Mouse (Mus musculus): ENCODE measurements around the gene Slc35a1. TPM values are rescaled to one million over a fixed set of nuclear protein-coding genes. Genes with fewer than 3 reads are reported as not detected.

The Slc35a1 gene
- total and polyA plus RNA-seq, 3 experiments: 18.2 to 26.2 (median 19.7) TPM

GRCm38 (mm10) chr4:34639745-34640364 is 47.4 kb downstream of the Slc35a1 start:
- TF ChIP-seq USF2 (conservative IDR thresholded peaks at IDR 0.05; ENCODE audit: low read depth, low read length) (no peak), EP300 (IDR thresholded peaks at IDR 0.05; ENCODE audit: low read length) (no peak), ETS1 (conservative IDR thresholded peaks at IDR 0.05; ENCODE audit: low read depth, low read length) (no peak), ZKSCAN1 (IDR thresholded peaks at IDR 0.05; ENCODE audit: borderline replicate concordance, low read depth, low read length) (no peak), CHD1 (IDR thresholded peaks at IDR 0.05; ENCODE audit: low read depth, low read length) (no peak), ZMIZ1 (IDR thresholded peaks at IDR 0.05; ENCODE audit: low read depth, low read length) (no peak), SMC3 (IDR thresholded peaks at IDR 0.05; ENCODE audit: low read depth, low read length) (no peak)
- no peak overlapping the region for H3K27ac ChIP-seq (ENCODE audit: insufficient read depth, low read depth)
- no peaks in the 10 kb centered on the region for H3K27me3 ChIP-seq (replicated peaks)
- H3K4me1 ChIP-seq (ENCODE audit: control insufficient read depth in 1 of 2, insufficient read depth in 2 of 2): no peaks in the 10 kb centered on the region
- H3K4me2 ChIP-seq (ENCODE audit: insufficient read depth, low read depth, poor library complexity, severe bottlenecking): no peak overlapping the region
- H3K9ac ChIP-seq (ENCODE audit: insufficient read depth, low read depth): no peak overlapping the region
- no peak overlapping the region for H3K4me3 ChIP-seq (replicated peaks in 1 of 3; ENCODE audit: low read depth in 2 of 3, low read length in 2 of 3, poor library complexity in 1 of 3)
- in situ Hi-C loops (cut with MboI; ENCODE audit: low pct_ligation_motif_present, low pct_unique_long_range_greater_than_20kb, low sequenced_read_pairs): no loop called here
- H3K36me3 ChIP-seq (replicated peaks in 1 of 2; ENCODE audit: control insufficient read depth in 1 of 2, insufficient read depth in 1 of 2, low read length in 1 of 2): peaks cover 34 to 77% of the 10 kb centered on the region in 2 experiments
- dilution Hi-C loops (cut with MboI; ENCODE audit: extremely low pct_ligation_motif_present, extremely low pct_unique_long_range_greater_than_20kb, low sequenced_read_pairs): no loop called here
- DNase-seq (ENCODE audit: extremely low read depth): no peak
- H3K9me3 ChIP-seq (replicated peaks; ENCODE audit: low read length): no peaks in the 10 kb centered on the region
- no peaks in the 10 kb centered on the region for H3K79me2 ChIP-seq (replicated peaks; ENCODE audit: control insufficient read depth, extremely low read depth, insufficient read depth, poor library complexity, severe bottlenecking)

- no peaks in the 10 kb centered on the region for H3K4me1 ChIP-seq (ENCODE audit: control insufficient read depth in 1 of 2, insufficient read depth in 2 of 2)
- H3K36me3 ChIP-seq (replicated peaks in 1 of 2; ENCODE audit: control insufficient read depth in 1 of 2, insufficient read depth in 1 of 2, low read length in 1 of 2): peaks cover 41 to 79% of the 10 kb centered on the region in 2 experiments
- no peaks in the 10 kb centered on the region for H3K79me2 ChIP-seq (replicated peaks; ENCODE audit: control insufficient read depth, extremely low read depth, insufficient read depth, poor library complexity, severe bottlenecking)
- in situ Hi-C loops (cut with MboI; ENCODE audit: low pct_ligation_motif_present, low pct_unique_long_range_greater_than_20kb, low sequenced_read_pairs): no loop called here
- TF ChIP-seq SIN3A (IDR thresholded peaks at IDR 0.05; ENCODE audit: low read length): no peak
- no peak for TF ChIP-seq ZKSCAN1 (IDR thresholded peaks at IDR 0.05; ENCODE audit: borderline replicate concordance, low read depth, low read length)
- no peak for TF ChIP-seq RAD21 (IDR thresholded peaks at IDR 0.05; ENCODE audit: low read depth, low read length)
- no peak for TF ChIP-seq UBTF (IDR thresholded peaks at IDR 0.05; ENCODE audit: low read depth, low read length)
- TF ChIP-seq GABPA (IDR thresholded peaks at IDR 0.05; ENCODE audit: insufficient replicate concordance, low read depth, low read length): no peak
- no peak for TF ChIP-seq USF1 (IDR thresholded peaks at IDR 0.05; ENCODE audit: low read depth, low read length)
- no peak for TF ChIP-seq MXI1 (IDR thresholded peaks at IDR 0.05; ENCODE audit: low read depth, low read length)
- no peak for TF ChIP-seq NELFE (IDR thresholded peaks at IDR 0.05; ENCODE audit: low read depth, low read length)
- no peak for TF ChIP-seq JUN (IDR thresholded peaks at IDR 0.05; ENCODE audit: insufficient read depth, low read depth, low read length)
- TF ChIP-seq CHD1 (IDR thresholded peaks at IDR 0.05; ENCODE audit: low read depth, low read length): no peak
- no peak for TF ChIP-seq ZMIZ1 (IDR thresholded peaks at IDR 0.05; ENCODE audit: low read depth, low read length)
- no peak for TF ChIP-seq ZNF384 (IDR thresholded peaks at IDR 0.05; ENCODE audit: low read depth, low read length)
- no peak for TF ChIP-seq TBP (conservative IDR thresholded peaks at IDR 0.05; ENCODE audit: low read depth, low read length)
- no peak for TF ChIP-seq CTCF (conservative IDR thresholded peaks at IDR 0.05 in 1 of 2, IDR thresholded peaks at IDR 0.05 in 1 of 2; ENCODE audit: low read depth in 2 of 2, low read length in 2 of 2)
- TF ChIP-seq EP300 (IDR thresholded peaks at IDR 0.05; ENCODE audit: low read length): no peak
- TF ChIP-seq ZC3H11A (IDR thresholded peaks at IDR 0.05; ENCODE audit: low read depth, low read length): no peak
- TF ChIP-seq USF2 (conservative IDR thresholded peaks at IDR 0.05; ENCODE audit: low read depth, low read length): no peak
- no peaks in the 10 kb centered on the region for H3K9me3 ChIP-seq (replicated peaks; ENCODE audit: low read length)
- no peak overlapping the region for H3K9ac ChIP-seq (ENCODE audit: insufficient read depth, low read depth)
- no peak overlapping the region for H3K4me2 ChIP-seq (ENCODE audit: insufficient read depth, low read depth, poor library complexity, severe bottlenecking)
- dilution Hi-C loops (cut with MboI; ENCODE audit: extremely low pct_ligation_motif_present, extremely low pct_unique_long_range_greater_than_20kb, low sequenced_read_pairs): no loop called here
- H3K27me3 ChIP-seq (replicated peaks): no peaks in the 10 kb centered on the region
- no peak overlapping the region for H3K27ac ChIP-seq (ENCODE audit: insufficient read depth, low read depth)
- H3K4me3 ChIP-seq (replicated peaks in 1 of 3; ENCODE audit: low read depth in 2 of 3, low read length in 2 of 3, poor library complexity in 1 of 3): no peak overlapping the region
- no peak for DNase-seq (ENCODE audit: extremely low read depth)
Measured at GRCm38 (mm10) chr4:34637851-34638250, 49.4 kb downstream of the Slc35a1 start.
